Mouse (Mus musculus) MEL (cell line): ENCODE measurements at regions not wholly inside any gene's neighbourhood (a gene's known extent, or its start where the extent isn't known, plus 50 kb on each side); places are given as distances from the start of the nearest gene placed in this dataset.

Experiments used
- DNase-seq: peaks from one replicate; pipeline ENCODE4 v3.0.0; 2011; ENCODE audit warnings: low read depth, low spot score
- H3K27ac ChIP-seq: 2 replicates; pipeline ENCODE4 v1.5.1; 2012; ENCODE audit warnings: low read depth, mild to moderate bottlenecking, control low read depth, low read length, moderate library complexity; ENCODE audit not compliant: control insufficient read depth
- H3K27me3 ChIP-seq, 2 experiments: fragments of 150-350 bp in 1 of 2; sonication (generic) in 1 of 2; 2 replicates each; pipeline ENCODE4 v1.6.1; 2012; ENCODE audit warnings: low read length in 2 of 2, mild to moderate bottlenecking in 2 of 2, improper control_type of control experiment in 1 of 2, moderate library complexity in 1 of 2; ENCODE audit not compliant: insufficient read depth in 2 of 2, control insufficient read depth in 1 of 2
- H3K36me3 ChIP-seq, 2 experiments: 2 replicates each; pipeline ENCODE4 v1.6.1; 2012 to 2014; ENCODE audit warnings: low read length in 2 of 2, improper control_type of control experiment in 1 of 2, inconsistent platforms in 1 of 2, mild to moderate bottlenecking in 1 of 2; ENCODE audit not compliant: insufficient read depth in 2 of 2, control insufficient read depth in 1 of 2
- H3K4me1 ChIP-seq, 2 experiments: fragments of 150-350 bp in 1 of 2; sonication (generic) in 1 of 2; 2 replicates each; pipeline ENCODE4 v1.6.1; 2012; ENCODE audit warnings: low read length in 2 of 2, improper control_type of control experiment in 1 of 2, mild to moderate bottlenecking in 1 of 2; ENCODE audit not compliant: insufficient read depth in 2 of 2, control insufficient read depth in 1 of 2
- H3K4me3 ChIP-seq, 2 experiments: fragments of 150-350 bp in 1 of 2; sonication (generic) in 1 of 2; 2 replicates each; pipeline ENCODE4 v1.5.1; 2012; ENCODE audit warnings: low read depth in 2 of 2, low read length in 2 of 2, mild to moderate bottlenecking in 2 of 2, moderate library complexity in 2 of 2, control low read depth in 1 of 2, improper control_type of control experiment in 1 of 2; ENCODE audit not compliant: control insufficient read depth in 1 of 2, insufficient read depth in 1 of 2
- H3K79me2 ChIP-seq: 2 replicates; pipeline ENCODE4 v1.6.1; 2012; ENCODE audit warnings: mild to moderate bottlenecking, low read length, moderate library complexity; ENCODE audit not compliant: control insufficient read depth, poor library complexity, insufficient read depth
- H3K9ac ChIP-seq: 2 replicates; pipeline ENCODE4 v1.6.1; 2012; ENCODE audit warnings: low read depth, mild to moderate bottlenecking, control low read depth, low read length, moderate library complexity; ENCODE audit not compliant: control insufficient read depth, poor library complexity, severe bottlenecking
- H3K9me3 ChIP-seq: fragments of 150-350 bp; sonication (generic); replicated peaks from 2 replicates; pipeline ENCODE4 v1.6.1; 2012; ENCODE audit warnings: mild to moderate bottlenecking, low read length, improper control_type of control experiment, moderate library complexity; ENCODE audit not compliant: insufficient read depth
- BHLHE40 ChIP-seq: IDR thresholded peaks from 2 replicates; pipeline ENCODE4 v1.6.1; 2012; ENCODE audit warnings: low read depth, mild to moderate bottlenecking, inconsistent platforms, low read length, improper control_type of control experiment, borderline replicate concordance
- CHD2 ChIP-seq: IDR thresholded peaks from 2 replicates; pipeline ENCODE4 v1.6.1; 2011; ENCODE audit warnings: low read length, improper control_type of control experiment
- E2F4 ChIP-seq: IDR thresholded peaks from 2 replicates; pipeline ENCODE4 v1.6.1; 2011; ENCODE audit warnings: low read depth, low read length, improper control_type of control experiment, borderline replicate concordance
- EP300 ChIP-seq, 2 experiments: IDR thresholded peaks; 2 replicates each; pipeline ENCODE4 v1.6.1; 2011; ENCODE audit warnings: improper control_type of control experiment in 2 of 2, low read length in 2 of 2, low read depth in 1 of 2, mild to moderate bottlenecking in 1 of 2
- ETS1 ChIP-seq: IDR thresholded peaks from 2 replicates; pipeline ENCODE4 v1.6.1; 2012; ENCODE audit warnings: low read depth, mild to moderate bottlenecking, inconsistent platforms, low read length, improper control_type of control experiment, moderate library complexity
- HCFC1 ChIP-seq: IDR thresholded peaks from 2 replicates; pipeline ENCODE4 v1.6.1; 2012; ENCODE audit warnings: low read depth, mild to moderate bottlenecking, inconsistent platforms, low read length, improper control_type of control experiment, moderate library complexity
- KAT2A ChIP-seq: conservative IDR thresholded peaks from 2 replicates; pipeline ENCODE4 v1.6.1; 2012; ENCODE audit warnings: low read depth, low read length, improper control_type of control experiment, inconsistent platforms
- MAX ChIP-seq: IDR thresholded peaks from 2 replicates; pipeline ENCODE4 v1.6.1; 2011; ENCODE audit warnings: low read length, improper control_type of control experiment
- MXI1 ChIP-seq: IDR thresholded peaks from 2 replicates; pipeline ENCODE4 v1.6.1; 2011; ENCODE audit warnings: mild to moderate bottlenecking, low read depth, low read length, improper control_type of control experiment
- MYB ChIP-seq: IDR thresholded peaks from 2 replicates; pipeline ENCODE4 v1.6.1; 2011; ENCODE audit warnings: mild to moderate bottlenecking, low read depth, low read length, improper control_type of control experiment
- MYC ChIP-seq: IDR thresholded peaks from 2 replicates; pipeline ENCODE4 v1.6.1; 2011; ENCODE audit warnings: low read depth, mild to moderate bottlenecking, low read length, improper control_type of control experiment, moderate library complexity
- NELFE ChIP-seq: IDR thresholded peaks from 2 replicates; pipeline ENCODE4 v1.6.1; 2011; ENCODE audit warnings: low read depth, low read length, improper control_type of control experiment
- POLR2A ChIP-seq, 2 experiments: IDR thresholded peaks; 2 replicates each; pipeline ENCODE4 v1.6.1; 2011 to 2012; ENCODE audit warnings: low read length in 2 of 2, mild to moderate bottlenecking in 2 of 2, control low read depth in 1 of 2, improper control_type of control experiment in 1 of 2, low read depth in 1 of 2, moderate library complexity in 1 of 2; ENCODE audit not compliant: control insufficient read depth in 1 of 2, insufficient read depth in 1 of 2, poor library complexity in 1 of 2
- RAD21 ChIP-seq: IDR thresholded peaks from 2 replicates; pipeline ENCODE4 v1.6.1; 2011; ENCODE audit warnings: mild to moderate bottlenecking, low read depth, low read length, improper control_type of control experiment
- RCOR1 ChIP-seq: IDR thresholded peaks from 2 replicates; pipeline ENCODE4 v1.6.1; 2012; ENCODE audit warnings: low read depth, mild to moderate bottlenecking, inconsistent platforms, low read length, improper control_type of control experiment
- TAL1 ChIP-seq: IDR thresholded peaks from 2 replicates; pipeline ENCODE4 v1.6.1; 2012; ENCODE audit warnings: mild to moderate bottlenecking, inconsistent platforms, low read length, moderate library complexity, mixed read lengths
- TBP ChIP-seq: IDR thresholded peaks from 2 replicates; pipeline ENCODE4 v1.8.0; 2011; ENCODE audit warnings: low read depth, low read length, improper control_type of control experiment
- ZKSCAN1 ChIP-seq: IDR thresholded peaks from 2 replicates; pipeline ENCODE4 v1.6.1; 2012; ENCODE audit warnings: low read depth, mild to moderate bottlenecking, inconsistent platforms, low read length, improper control_type of control experiment, moderate library complexity
- ZMIZ1 ChIP-seq: IDR thresholded peaks from 2 replicates; pipeline ENCODE4 v1.6.1; 2012; ENCODE audit warnings: low read depth, mild to moderate bottlenecking, inconsistent platforms, low read length, improper control_type of control experiment, moderate library complexity
- ZNF384 ChIP-seq: IDR thresholded peaks from 2 replicates; pipeline ENCODE4 v1.6.1; 2012; ENCODE audit warnings: low read depth, mild to moderate bottlenecking, inconsistent platforms, low read length, improper control_type of control experiment

- no peak overlapping the region for H3K4me3 ChIP-seq
- H3K79me2 ChIP-seq: no peaks in the 10 kb centered on the region
- no peak for DNase-seq
- no peak overlapping the region for H3K27ac ChIP-seq
- no peaks in the 10 kb centered on the region for H3K27me3 ChIP-seq
- no peaks in the 10 kb centered on the region for H3K9me3 ChIP-seq
- no peaks in the 10 kb centered on the region for H3K4me1 ChIP-seq
- H3K9ac ChIP-seq: no peak overlapping the region
- H3K36me3 ChIP-seq: no peaks in the 10 kb centered on the region
- TF ChIP-seq MAX (no peak), CHD2 (no peak), EP300 (IDR thresholded peaks at IDR 0.05; ENCODE audit: low read depth in 1 of 2, low read length in 2 of 2) (no peak), MXI1 (no peak), ETS1 (no peak), ZMIZ1 (no peak), TAL1 (no peak), HCFC1 (no peak)
These were observed 186.6 kb upstream of the Bcl6 start for GRCm38 (mm10) chr16:24175235-24175760.

DNA sequence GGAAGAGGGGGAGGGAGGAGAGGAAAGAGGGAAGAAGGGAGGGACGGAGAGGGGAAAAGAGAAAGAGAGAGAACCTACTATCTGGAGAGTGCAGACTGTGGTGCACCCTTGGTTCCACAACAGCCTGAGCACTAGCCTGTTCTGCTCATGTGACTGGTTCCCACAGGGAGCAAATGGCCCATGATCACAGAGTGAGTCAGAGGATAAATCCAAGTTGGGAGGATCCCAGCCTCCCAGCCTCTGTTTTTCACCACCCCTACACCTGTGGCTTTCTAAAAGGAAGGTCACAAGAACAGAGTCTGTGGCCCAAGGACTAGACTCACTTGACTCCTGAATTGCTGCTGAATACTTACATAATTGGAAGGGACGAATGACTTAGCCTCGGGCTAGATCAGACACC lies 185.9 kb upstream of the Bcl6 start:
- Histone ChIP-seq H3K9me3 (no peaks in the 10 kb centered on the region), H3K9ac (no peak overlapping the region), H3K79me2 (no peaks in the 10 kb centered on the region), H3K36me3 (no peaks in the 10 kb centered on the region), H3K4me3 (no peak overlapping the region), H3K27ac (no peak overlapping the region), H3K27me3 (no peaks in the 10 kb centered on the region), H3K4me1 (no peaks in the 10 kb centered on the region)
- TF ChIP-seq NELFE (no peak), KAT2A (no peak), POLR2A (IDR thresholded peaks at IDR 0.05; ENCODE audit: control insufficient read depth in 1 of 2, insufficient read depth in 1 of 2, low read depth in 1 of 2, low read length in 2 of 2, poor library complexity in 1 of 2) (no peak), ZKSCAN1 (no peak), MAX (no peak), EP300 (IDR thresholded peaks at IDR 0.05; ENCODE audit: low read depth in 1 of 2, low read length in 2 of 2) (no peak), MYB (no peak), MYC (no peak), RAD21 (no peak), ZNF384 (no peak), MXI1 (no peak), E2F4 (no peak), RCOR1 (no peak), BHLHE40 (no peak), TBP (no peak), ZMIZ1 (no peak)
- no peak for DNase-seq
